Comparison of ENCODE assay signal across 24 mouse cellular contexts in genomic region chr9:69568222-69568621, GRCm38 (mm10).
DNase-seq lines count a peak whose midpoint lies in the region; ATAC-seq and TF ChIP-seq lines count a peak whose summit lies in the region.
"Had no signal": no experiment of that assay in that cellular context is flagged by ENCODE, and none has a peak within 500 bp of the region (broad histone marks: within the 10 kb centered on the region; RNA-seq: fewer than 3 reads in every experiment).

No protein-coding gene starts in this region.

- peaks cover 3% of the 10 kb centered on the region; the same call in 1 of the 2 replicates for H3K4me1 ChIP-seq in kidney, postnatal 0 days (replicated peaks; ENCODE audit: insufficient read depth, low read length)
- H3K4me1 ChIP-seq in lung, embryonic 15.5 days = 0 out of 2 replicates have a peak, but pooled peaks cover 8% of the 10 kb centered on the region
- H3K4me1 ChIP-seq: embryonic facial prominence, embryonic 12.5 days; forebrain, embryonic 13.5 days had no signal

- peak; percentile 53 for DNase-seq in kidney, postnatal 0 days (ENCODE audit: low spot score)
- DNase-seq in kidney, postnatal 14 days = no peak
- peak; percentile 29 to 30 for DNase-seq in kidney, postnatal 4 days
- no peak for DNase-seq in kidney, adult 11 months
- DNase-seq in lung, postnatal 10 days = no peak
- peak; percentile 43 for DNase-seq in retina, embryonic 14.5 days (ENCODE audit: low spot score)
- DNase-seq in retina, postnatal 1 day = no peak
- DNase-seq: adrenal gland, adult 8-10 months; adrenal gland, postnatal 14 days; adrenal gland, postnatal 36 days; B cell, adult 2 months; cerebellum, adult 11-12 months; cerebellum, adult 2 months; cerebellum, adult 9-10 months; cerebellum, postnatal 25 days had no signal

- 18% methylated on average over 3 of the region's 3 CpGs for WGBS in kidney, postnatal 0 days
- WGBS in lung, embryonic 15.5 days = 28% methylated on average over 3 of the region's 3 CpGs

- no peak overlapping the region for H3K9ac ChIP-seq in kidney, postnatal 0 days (ENCODE audit: low read depth, low read length)
- H3K9ac ChIP-seq in lung, embryonic 15.5 days = no peak overlapping the region
- H3K9ac ChIP-seq: embryonic facial prominence, embryonic 12.5 days; forebrain, embryonic 13.5 days had no signal

- no peak for ATAC-seq in kidney, postnatal 0 days (replicated peaks; ENCODE audit: low FRiP score, low read depth)
- peak; percentile 67; the same call in 1 of the 2 replicates for ATAC-seq in lung, embryonic 15.5 days (ENCODE audit: borderline replicate concordance, extremely low read depth, low FRiP score, low TSS enrichment)
- ATAC-seq: activated CD4-positive, CD25-positive, alpha-beta regulatory T cell, adult 4 months; CD4-positive, CD25-positive, alpha-beta regulatory T cell, adult 4 months; forebrain, embryonic 13.5 days; Patski had no signal

- H3K36me3 ChIP-seq in kidney, postnatal 0 days (ENCODE audit: insufficient read depth, low read length) = no peaks in the 10 kb centered on the region
- H3K36me3 ChIP-seq in lung, embryonic 15.5 days = no peaks in the 10 kb centered on the region
- H3K36me3 ChIP-seq: embryonic facial prominence, embryonic 10.5 days; embryonic facial prominence, embryonic 12.5 days; G1E had no signal

- no peaks in the 10 kb centered on the region for H3K9me3 ChIP-seq in kidney, postnatal 0 days (replicated peaks; ENCODE audit: low read length)
- H3K9me3 ChIP-seq in lung, embryonic 15.5 days = no peaks in the 10 kb centered on the region
- H3K9me3 ChIP-seq: embryonic facial prominence, embryonic 10.5 days; embryonic facial prominence, embryonic 12.5 days; forebrain, embryonic 13.5 days; G1E had no signal

- H3K4me3 ChIP-seq in kidney, postnatal 0 days (replicated peaks; ENCODE audit: low read depth, low read length) = no peak overlapping the region
- no peak overlapping the region for H3K4me3 ChIP-seq in lung, embryonic 15.5 days
- H3K4me3 ChIP-seq: embryonic facial prominence, embryonic 10.5 days; embryonic facial prominence, embryonic 12.5 days; forebrain, embryonic 13.5 days had no signal

- no peak overlapping the region for H3K4me2 ChIP-seq in kidney, postnatal 0 days (ENCODE audit: low read length)
- no peak overlapping the region for H3K4me2 ChIP-seq in lung, embryonic 15.5 days
- H3K4me2 ChIP-seq: embryonic facial prominence, embryonic 12.5 days; forebrain, embryonic 13.5 days had no signal

- no peaks in the 10 kb centered on the region for H3K27me3 ChIP-seq in kidney, postnatal 0 days (ENCODE audit: insufficient read depth, low read length)
- H3K27me3 ChIP-seq in lung, embryonic 15.5 days = peaks cover 58% of the 10 kb centered on the region
- H3K27me3 ChIP-seq: CH12.LX; embryonic facial prominence, embryonic 12.5 days had no signal

- TF ChIP-seq CTCF in kidney, postnatal 0 days (IDR thresholded peaks at IDR 0.05; ENCODE audit: low read depth) = no peak

- H3K27ac ChIP-seq in kidney, postnatal 0 days = no peak overlapping the region
- H3K27ac ChIP-seq in lung, embryonic 15.5 days = no peak overlapping the region
- H3K27ac ChIP-seq: embryonic facial prominence, embryonic 10.5 days; embryonic facial prominence, embryonic 12.5 days; forebrain, embryonic 13.5 days had no signal

Comparison
In these comparisons a context has a peak if more than half of its experiments do, and no peak if none do; other contexts are left out.
1. DNase-seq: peak in kidney, postnatal 0 days (single experiment), kidney, postnatal 4 days (2 of 2) and retina, embryonic 14.5 days (single experiment); none in kidney, postnatal 14 days (single experiment), kidney, adult 11 months (single experiment), lung, postnatal 10 days (single experiment) and retina, postnatal 1 day (single experiment).